9 mouse cellular contexts compared by ENCODE assay signal in genomic region chr11:76410826-76411225, GRCm38 (mm10). TPM values are rescaled to one million over a fixed set of nuclear protein-coding genes. Genes with fewer than 3 reads are reported as not detected.
DNase-seq lines count a peak whose midpoint lies in the region; ATAC-seq lines count a peak whose summit lies in the region.
"Had no signal": no experiment of that assay in that cellular context is flagged by ENCODE, and none has a peak within 500 bp of the region (broad histone marks: within the 10 kb centered on the region; RNA-seq: fewer than 3 reads in every experiment).

No protein-coding gene starts in this region.

- H3K9ac ChIP-seq in hindbrain, embryonic 16.5 days (ENCODE audit: low read depth, low read length) = no peak overlapping the region
- H3K9ac ChIP-seq in neural tube, embryonic 11.5 days (ENCODE audit: low read length) = no peak overlapping the region
- H3K9ac ChIP-seq: limb, embryonic 12.5 days had no signal

- peaks cover 19% of the 10 kb centered on the region for H3K4me1 ChIP-seq in hindbrain, embryonic 10.5 days (replicated peaks)
- H3K4me1 ChIP-seq in hindbrain, embryonic 16.5 days (ENCODE audit: control insufficient read depth, insufficient read depth, low read depth, low read length) = peaks cover 7% of the 10 kb centered on the region
- H3K4me1 ChIP-seq in neural tube, embryonic 11.5 days (ENCODE audit: control insufficient read depth, insufficient read depth, low read length) = no peaks in the 10 kb centered on the region; the same call in 1 of the 2 replicates

- peak; percentile 55 for DNase-seq in hindbrain, embryonic 10.5 days (ENCODE audit: low spot score)
- peak; percentile 80 for DNase-seq in 3T3-L1 (ENCODE audit: low read depth, low spot score)
- peak; percentile 42 for DNase-seq in MEL-GATA-1-ER (ENCODE audit: extremely low read depth, low read depth)
- peak; percentile 58 to 80 for DNase-seq in cerebellum, postnatal 25 days
- peak; percentile 75 to 78 for DNase-seq in kidney, postnatal 4 days
- DNase-seq in neural tube, embryonic 11.5 days (ENCODE audit: low spot score) = peak; percentile 51

- ATAC-seq in hindbrain, embryonic 16.5 days = no peak
- ATAC-seq in neural tube, embryonic 11.5 days (ENCODE audit: insufficient read depth, low FRiP score, low TSS enrichment) = no peak
- no peak for ATAC-seq in activated CD4-positive, CD25-positive, alpha-beta regulatory T cell, adult 4 months

- no peak overlapping the region for H3K4me3 ChIP-seq in hindbrain, embryonic 10.5 days
- H3K4me3 ChIP-seq in hindbrain, embryonic 16.5 days (ENCODE audit: low read length) = no peak overlapping the region
- H3K4me3 ChIP-seq in neural tube, embryonic 11.5 days (ENCODE audit: low read depth, low read length) = no peak overlapping the region
- H3K4me3 ChIP-seq: limb, embryonic 12.5 days had no signal

- H3K36me3 ChIP-seq in hindbrain, embryonic 10.5 days = peaks cover 60% of the 10 kb centered on the region
- peaks cover 13% of the 10 kb centered on the region for H3K36me3 ChIP-seq in hindbrain, embryonic 16.5 days (ENCODE audit: control insufficient read depth, insufficient read depth, low read length)
- H3K36me3 ChIP-seq in neural tube, embryonic 11.5 days (ENCODE audit: control insufficient read depth, insufficient read depth, low read length) = peaks cover 5% of the 10 kb centered on the region

- H3K4me2 ChIP-seq in hindbrain, embryonic 16.5 days (ENCODE audit: low read length) = no peak overlapping the region
- H3K4me2 ChIP-seq in neural tube, embryonic 11.5 days (ENCODE audit: low read depth) = no peak overlapping the region
- H3K4me2 ChIP-seq: limb, embryonic 12.5 days had no signal

- H3K27me3 ChIP-seq in hindbrain, embryonic 10.5 days (ENCODE audit: insufficient read depth, poor library complexity, severe bottlenecking) = no peaks in the 10 kb centered on the region
- H3K27me3 ChIP-seq in hindbrain, embryonic 16.5 days (replicated peaks; ENCODE audit: control insufficient read depth, insufficient read depth, low read length) = no peaks in the 10 kb centered on the region
- no peaks in the 10 kb centered on the region for H3K27me3 ChIP-seq in neural tube, embryonic 11.5 days (ENCODE audit: control insufficient read depth, insufficient read depth, low read length)
- H3K27me3 ChIP-seq: limb, embryonic 12.5 days had no signal

- H3K27ac ChIP-seq in hindbrain, embryonic 10.5 days = no peak overlapping the region
- no peak overlapping the region for H3K27ac ChIP-seq in hindbrain, embryonic 16.5 days (ENCODE audit: low read depth, low read length)
- no peak overlapping the region for H3K27ac ChIP-seq in neural tube, embryonic 11.5 days (ENCODE audit: low read depth, low read length)
- H3K27ac ChIP-seq: limb, embryonic 12.5 days had no signal

- 76% methylated on average over 12 of the region's 12 CpGs for WGBS in hindbrain, embryonic 10.5 days
- WGBS in hindbrain, embryonic 16.5 days = 72% methylated on average over 12 of the region's 12 CpGs
- WGBS in neural tube, embryonic 11.5 days = 75% methylated on average over 12 of the region's 12 CpGs

- no peaks in the 10 kb centered on the region for H3K9me3 ChIP-seq in hindbrain, embryonic 10.5 days
- H3K9me3 ChIP-seq in hindbrain, embryonic 16.5 days (ENCODE audit: control insufficient read depth, low read length) = no peaks in the 10 kb centered on the region
- H3K9me3 ChIP-seq in neural tube, embryonic 11.5 days (ENCODE audit: control insufficient read depth, low read length) = no peaks in the 10 kb centered on the region
- H3K9me3 ChIP-seq: limb, embryonic 12.5 days had no signal

RNA-seq across cellular contexts. Expression of gene Timm22, which starts 4.1 kb away (rescaled TPM):
- polyA plus RNA-seq in hindbrain, embryonic 10.5 days (2016; fragmentation: Nextera tagmentation; extraction: Ambion mirVana) = 123 and 148 TPM in 2 replicates
- polyA plus RNA-seq in hindbrain, embryonic 16.5 days (2015; fragmentation: Nextera tagmentation; extraction: Ambion mirVana) = 99.8 and 107 TPM in 2 replicates
- 124 and 136 TPM in 2 replicates for polyA plus RNA-seq in neural tube, embryonic 11.5 days (2014; fragmentation: Nextera tagmentation; extraction: Ambion mirVana)
- polyA plus RNA-seq in activated CD4-positive, CD25-positive, alpha-beta regulatory T cell, adult 4 months (2017; shearing (Covaris generic)) = 10 to 100 TPM; 52.1 to 72.8 TPM

RNA-seq across cellular contexts. Expression of gene Nxn, which starts 11.9 kb away (rescaled TPM):
- polyA plus RNA-seq in hindbrain, embryonic 10.5 days (2016; fragmentation: Nextera tagmentation; extraction: Ambion mirVana) = 45.3 and 46.6 TPM in 2 replicates
- 22.2 and 28.8 TPM in 2 replicates for polyA plus RNA-seq in hindbrain, embryonic 16.5 days (2015; fragmentation: Nextera tagmentation; extraction: Ambion mirVana)
- polyA plus RNA-seq in neural tube, embryonic 11.5 days (2014; fragmentation: Nextera tagmentation; extraction: Ambion mirVana) = 55.3 and 57.7 TPM in 2 replicates
- 1 to 10 TPM in 1 of 2 experiments, under 1 TPM in 1; 0.71 to 1.8 TPM for polyA plus RNA-seq in activated CD4-positive, CD25-positive, alpha-beta regulatory T cell, adult 4 months (2017; shearing (Covaris generic))
